Mouse (Mus musculus): Measurements from ENCODE around the gene Pitpnm2.
"Not testable (repeated sequence)": the region's sequence is repeated elsewhere in the genome, so short reads cannot be mapped to it uniquely, and the experiment has no call there.

Pitpnm2 gene

GRCm38 (mm10) chr5:124249614-124250591 lies at the start of gene Pitpnm2:
Gene Pitpnm2, minus strand, starts transcription at chr5:124249760.
- no peak for DNase-seq (ENCODE audit: low spot score in 2 of 2)

GRCm38 (mm10) chr5:124299307-124299706 lies 49.7 kb upstream of the Pitpnm2 start:
- DNase-seq (ENCODE audit: low spot score in 2 of 2): not testable (repeated sequence)

- DNase-seq (ENCODE audit: low spot score in 2 of 2): no peak
These were observed 46.9 kb upstream of the Pitpnm2 start for GRCm38 (mm10) chr5:124296475-124296874.

- peak in 1 of 2 experiments; percentile 47 for DNase-seq (ENCODE audit: low spot score in 2 of 2)
These were observed 44.4 kb upstream of the Pitpnm2 start for GRCm38 (mm10) chr5:124293967-124294366.

GRCm38 (mm10) chr5:124290216-124290615 lies 40.7 kb upstream of the Pitpnm2 start:
- peak; percentile 17 to 35 for DNase-seq (ENCODE audit: low spot score in 2 of 2)

GRCm38 (mm10) chr5:124287616-124288247 lies 38.2 kb upstream of the Pitpnm2 start:
- peak in 1 of 2 experiments; percentile 36 for DNase-seq (ENCODE audit: low spot score in 2 of 2)

GRCm38 (mm10) chr5:124284330-124284729 lies 34.8 kb upstream of the Pitpnm2 start:
- DNase-seq (ENCODE audit: low spot score in 2 of 2): no peak

GRCm38 (mm10) chr5:124282854-124283253 lies 33.3 kb upstream of the Pitpnm2 start:
- no peak for DNase-seq (ENCODE audit: low spot score in 2 of 2)

DNA sequence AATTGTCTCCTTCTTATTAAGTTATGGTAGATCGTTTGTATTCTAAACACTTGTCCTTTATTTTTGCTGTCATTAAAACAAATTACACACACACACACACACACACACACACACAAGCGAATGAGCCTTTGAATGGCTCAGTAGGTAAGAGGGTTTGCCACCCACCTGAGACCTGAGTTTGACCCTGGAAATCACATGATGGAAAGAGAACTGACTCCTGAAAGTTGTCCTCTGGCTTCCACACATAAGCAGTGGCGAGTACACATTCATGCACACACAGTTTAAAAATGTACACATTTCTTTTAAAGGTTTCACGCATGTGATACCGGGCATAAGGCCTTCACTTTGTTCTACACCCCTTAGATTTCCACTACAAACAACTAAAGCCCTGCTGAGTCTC lies 20.7 kb upstream of the Pitpnm2 start:
- no peak for DNase-seq (ENCODE audit: low spot score in 2 of 2)

DNA sequence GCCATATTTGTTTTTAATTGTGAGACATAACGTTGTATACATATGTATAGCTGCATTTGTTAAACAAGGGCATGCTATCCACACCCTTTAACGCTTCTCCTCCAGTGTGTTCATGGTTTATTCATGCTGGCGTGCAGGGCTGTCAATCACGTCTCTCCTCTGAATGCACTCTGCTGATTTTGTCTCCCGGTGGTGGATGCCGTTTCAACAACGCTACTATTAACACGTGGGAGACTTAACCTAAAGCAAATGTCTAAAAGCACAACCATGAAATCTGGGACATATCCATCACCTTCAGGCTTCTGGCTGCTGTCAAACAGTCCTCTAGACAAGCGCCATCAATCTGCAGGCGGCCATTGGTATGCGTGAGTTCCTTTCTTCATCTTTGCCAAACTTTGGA lies 20.1 kb upstream of the Pitpnm2 start:
- no peak for DNase-seq (ENCODE audit: low spot score in 2 of 2)

GRCm38 (mm10) chr5:124267652-124268051 lies 18.1 kb upstream of the Pitpnm2 start:
- DNase-seq (ENCODE audit: low spot score in 2 of 2): no peak

- DNase-seq (ENCODE audit: low spot score in 2 of 2): no peak
These were observed 17.3 kb upstream of the Pitpnm2 start for GRCm38 (mm10) chr5:124266821-124267220.

DNA sequence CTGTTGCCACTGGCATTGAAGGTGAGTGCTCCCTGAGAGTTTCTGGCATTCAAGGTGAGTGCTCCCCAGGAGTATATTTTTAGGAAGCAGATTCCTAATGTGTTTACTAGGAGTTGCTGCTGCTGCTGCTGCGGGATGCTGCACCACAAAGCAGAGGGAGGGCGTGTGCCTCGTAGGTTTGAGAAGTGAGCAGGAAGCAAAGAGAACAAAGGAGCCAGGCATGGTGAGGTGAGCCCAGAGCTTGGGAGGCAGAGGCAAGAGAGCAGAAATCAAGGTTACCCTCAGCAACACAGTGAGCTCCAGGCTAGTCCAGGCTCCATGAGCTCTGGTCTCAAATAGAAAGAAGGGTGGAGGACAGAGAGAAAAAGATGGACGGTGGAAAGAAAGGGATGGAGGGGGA lies 13.7 kb upstream of the Pitpnm2 start:
- no peak for DNase-seq (ENCODE audit: low spot score in 2 of 2)

- no peak for DNase-seq (ENCODE audit: low spot score in 2 of 2)
These were observed 12.5 kb upstream of the Pitpnm2 start for GRCm38 (mm10) chr5:124262090-124262489.

DNA sequence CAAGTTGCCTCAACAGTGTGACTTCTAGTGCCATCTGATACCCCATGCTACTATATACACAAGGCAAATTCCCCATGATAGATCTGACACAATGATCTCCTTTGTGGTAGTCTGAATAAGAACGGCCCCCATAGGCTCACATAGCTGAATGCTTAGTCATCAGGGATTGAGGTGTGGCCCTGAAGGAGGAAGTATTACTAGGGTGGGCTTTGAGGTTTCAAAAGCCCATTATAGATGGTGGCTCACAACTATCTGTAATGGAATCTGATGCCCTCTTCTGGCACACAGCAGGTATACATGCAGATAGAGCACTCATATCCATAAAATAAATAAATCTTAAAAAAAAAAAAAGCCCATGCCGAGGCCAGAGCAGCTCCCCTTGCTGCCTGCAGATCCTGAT lies 9.6 kb upstream of the Pitpnm2 start:
- DNase-seq (ENCODE audit: low spot score in 2 of 2): no peak

GRCm38 (mm10) chr5:124258026-124258425 lies 8.5 kb upstream of the Pitpnm2 start:
- no peak for DNase-seq (ENCODE audit: low spot score in 2 of 2)

DNA sequence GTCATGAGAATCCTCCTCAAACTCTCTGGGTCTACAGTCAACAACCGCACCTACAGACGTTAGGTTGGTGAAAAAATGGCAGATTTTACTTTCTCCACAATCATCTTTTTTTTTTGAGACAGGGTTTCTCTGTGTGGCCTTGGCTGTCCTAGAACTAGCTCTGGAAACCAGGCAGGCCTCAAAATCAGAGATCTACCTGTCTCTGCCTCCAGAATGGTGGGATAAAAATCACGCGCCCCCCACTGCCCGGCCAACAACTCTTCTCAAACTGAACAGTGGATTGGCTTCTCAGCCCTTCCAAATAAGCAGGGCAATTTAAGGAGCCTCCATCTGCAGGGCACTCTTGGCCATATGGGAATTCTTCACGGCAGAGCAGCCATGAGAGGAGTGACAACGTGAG lies 5.6 kb upstream of the Pitpnm2 start:
- DNase-seq (ENCODE audit: low spot score in 2 of 2): no peak

DNA sequence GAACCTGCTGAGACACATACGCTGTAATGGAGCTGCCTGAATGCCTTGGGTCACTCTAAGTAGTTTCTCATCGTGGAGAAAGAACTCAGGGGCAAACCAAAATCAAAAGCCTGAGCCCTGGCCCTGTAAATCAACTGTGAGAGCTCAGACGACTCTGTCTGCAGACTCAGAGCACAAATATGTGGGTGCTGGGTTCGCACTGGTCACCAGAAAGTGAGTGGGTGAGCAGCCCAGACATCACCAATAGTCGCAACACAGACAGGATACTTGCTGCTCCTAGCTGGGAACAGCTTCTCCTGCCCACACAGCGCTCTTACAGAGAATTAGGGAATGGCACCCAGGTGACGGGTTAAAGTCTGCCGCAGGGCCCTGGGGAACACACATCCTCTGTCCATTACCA lies 4.0 kb upstream of the Pitpnm2 start:
- no peak for DNase-seq (ENCODE audit: low spot score in 2 of 2)

DNA sequence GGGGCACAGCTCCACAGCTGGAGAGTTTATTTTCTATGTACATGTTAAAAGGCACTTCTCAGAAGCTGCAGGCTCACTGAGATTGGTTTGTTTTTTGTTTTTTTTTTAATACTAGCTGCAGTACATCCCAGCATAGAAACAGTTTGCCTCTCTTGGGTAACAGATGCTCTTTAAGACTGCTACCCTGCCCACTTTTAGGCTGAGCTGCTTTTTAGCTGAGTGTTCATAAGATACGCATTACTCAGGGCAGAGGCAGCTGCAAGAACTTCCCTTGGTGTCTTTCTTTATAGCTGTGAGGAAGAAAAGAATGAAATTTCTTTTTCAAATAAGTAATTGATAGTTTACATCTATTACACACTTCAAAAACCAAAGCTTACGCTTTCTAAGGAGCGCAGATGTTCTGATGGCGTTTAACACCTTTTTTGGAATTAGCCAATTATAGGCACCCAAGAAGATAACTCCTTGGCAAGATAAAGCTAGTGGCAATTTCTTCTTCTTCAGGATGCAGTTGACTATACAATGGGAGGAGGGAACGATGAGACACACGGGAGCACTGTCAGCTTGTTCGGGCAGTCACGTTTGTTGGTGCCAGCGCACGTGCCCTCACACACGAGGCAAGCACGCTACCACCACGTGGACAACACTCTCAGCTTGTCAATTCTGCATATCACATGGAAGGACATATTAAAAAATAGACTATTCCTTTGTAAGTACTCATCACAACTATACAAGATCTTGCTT lies 3.2 kb upstream of the Pitpnm2 start:
- DNase-seq (ENCODE audit: low spot score in 2 of 2): no peak

DNA sequence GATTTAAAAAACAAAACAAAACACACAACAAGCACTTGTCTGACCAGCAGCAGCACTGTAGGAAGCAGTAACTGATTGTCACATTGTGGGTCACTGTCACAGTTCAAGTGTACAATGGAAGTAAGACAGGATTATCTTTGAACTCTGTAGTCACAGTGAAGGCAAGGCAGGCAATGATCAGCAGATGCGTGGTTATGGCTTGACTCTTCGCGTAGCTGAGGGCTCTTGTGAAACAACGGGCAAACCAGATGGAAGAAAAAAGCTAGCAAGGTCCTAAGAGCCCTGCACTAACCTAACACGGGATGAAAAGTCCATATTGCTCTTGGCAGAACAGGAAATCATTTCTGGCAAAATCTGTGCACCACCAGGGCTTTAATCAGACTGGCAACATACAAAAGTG lies 1.5 kb upstream of the Pitpnm2 start:
- DNase-seq (ENCODE audit: low spot score in 2 of 2): no peak

- DNase-seq (ENCODE audit: low spot score in 2 of 2): no peak
These were observed 531 bp downstream of the Pitpnm2 start for GRCm38 (mm10) chr5:124248845-124249613.
